Mouse (Mus musculus) thymus, adult 2 months (tissue): ENCODE measurements around the gene Vwce. TPM values are rescaled to one million over a fixed set of nuclear protein-coding genes. Genes with fewer than 3 reads are reported as not detected.
A peak's percentile ranks its signal among the peaks of the same experiment; 100 is the strongest.

Experiments used
- DNase-seq: peaks from one replicate; pipeline ENCODE4 v3.0.0; 2021
- H3K27ac ChIP-seq: fragments of 200-500 bp; 2 replicates; pipeline ENCODE4 v1.5.1; 2012; ENCODE audit warnings: low read length, control low read depth; ENCODE audit not compliant: control insufficient read depth, insufficient read depth
- H3K27me3 ChIP-seq: fragments of 200-500 bp; 2 replicates; pipeline ENCODE4 v1.6.1; 2012; ENCODE audit warnings: mild to moderate bottlenecking, low read length, moderate library complexity, mixed read lengths; ENCODE audit not compliant: control insufficient read depth, insufficient read depth
- H3K36me3 ChIP-seq: fragments of 200-500 bp; 2 replicates; pipeline ENCODE4 v1.6.1; 2012; ENCODE audit warnings: mild to moderate bottlenecking, low read length, moderate library complexity; ENCODE audit not compliant: control insufficient read depth, insufficient read depth
- H3K4me1 ChIP-seq: fragments of 200-500 bp; replicated peaks from 2 replicates; pipeline ENCODE4 v1.6.1; 2012; ENCODE audit warnings: low read length; ENCODE audit not compliant: control insufficient read depth, insufficient read depth
- H3K4me3 ChIP-seq: fragments of 200-500 bp; 2 replicates; pipeline ENCODE4 v1.5.1; 2012; ENCODE audit warnings: mild to moderate bottlenecking, low read length, control low read depth, moderate library complexity; ENCODE audit not compliant: control insufficient read depth, insufficient read depth
- CTCF ChIP-seq: fragments of 200-500 bp; IDR thresholded peaks from 2 replicates; pipeline ENCODE4 v1.5.1; 2012; ENCODE audit warnings: mild to moderate bottlenecking, control low read depth, low read length, moderate library complexity, borderline replicate concordance; ENCODE audit not compliant: control insufficient read depth, poor library complexity, insufficient read depth; ENCODE audit errors: extremely low read depth
- POLR2A ChIP-seq: fragments of 200-500 bp; IDR thresholded peaks from 2 replicates; pipeline ENCODE4 v1.6.1; 2012; ENCODE audit warnings: mild to moderate bottlenecking, low read length, control low read depth, moderate library complexity; ENCODE audit not compliant: control insufficient read depth, poor library complexity, insufficient read depth; ENCODE audit errors: extremely low read depth
- WGBS: fragments of 180-500 bp; shearing (Covaris S2); methylation state at CpG from one replicate; pipeline ENCODE4 v1.1.7; 2018; 5-methylcytosine and 5-hydroxymethylcytosine counted together
- polyA plus RNA-seq: library from polyadenylated mRNA; depleted of rRNA; stranded (reverse); fragments of >200 nt; gene quantifications from 2 replicates; pipeline ENCODE4 v1.2.3, GENCODE M21; 2012

The Vwce gene
- polyA plus RNA-seq, 1 experiment = 3.1 TPM

DNA sequence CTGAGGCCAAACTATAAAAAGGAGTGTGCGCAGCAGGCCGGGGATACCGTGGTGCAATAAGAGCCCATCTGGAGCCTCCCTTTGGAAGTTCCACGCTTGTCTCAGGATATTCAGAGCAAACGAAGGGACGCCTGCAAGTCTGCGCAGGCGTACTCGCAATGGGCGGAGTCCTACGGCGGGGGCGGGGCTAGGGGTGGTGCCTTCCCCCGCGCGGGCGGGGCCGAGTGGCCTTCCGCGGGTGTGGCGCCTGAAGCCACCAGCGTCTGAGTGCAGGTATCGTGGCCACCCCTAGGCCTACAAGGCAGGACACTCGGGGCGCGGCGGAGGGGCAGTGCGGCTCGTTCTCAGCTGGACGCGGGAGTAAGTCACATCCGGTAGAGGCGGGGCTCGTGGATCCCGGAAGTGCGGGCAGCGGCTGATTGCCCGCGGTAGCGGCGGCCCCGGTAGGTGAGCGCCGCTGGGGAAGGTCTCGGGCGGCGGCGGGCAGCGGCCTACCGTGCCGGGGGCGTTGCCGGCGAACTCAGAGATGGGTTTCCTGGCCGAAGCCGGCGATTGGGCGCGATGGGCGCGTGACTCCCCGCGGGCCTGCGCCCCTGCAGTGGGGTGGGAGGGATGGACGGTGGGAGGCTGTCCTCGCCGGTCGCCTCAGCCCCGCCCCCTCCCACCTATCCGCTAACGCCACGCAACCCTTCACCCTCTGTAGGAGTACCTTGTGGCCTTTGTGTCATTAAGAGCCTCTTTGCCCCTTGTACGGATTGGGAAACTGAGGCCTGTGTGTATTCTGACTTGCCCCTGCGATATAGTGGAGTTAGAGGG lies 54.7 kb downstream of the Vwce start, which contains the start of gene Vps37c:
Vps37c (plus strand) TSS at position 199 of the 816 bp plus-strand sequence.
- peak; percentile 91 for DNase-seq
- TF ChIP-seq POLR2A (peak; percentile 75), CTCF (peak; percentile 58; the same call in 1 of the 2 replicates)
- peaks cover 12% of the 10 kb centered on the region for H3K4me1 ChIP-seq
- under 1% methylated on average over 74 of the region's 74 CpGs for WGBS
- peak within 1 kb of the TSS; percentile 26; the same call in 1 of the 2 replicates for H3K27ac ChIP-seq
- H3K27me3 ChIP-seq = no peaks in the 10 kb centered on the region
- H3K4me3 ChIP-seq = peak within 1 kb of the TSS; percentile 74
- no peaks in the 10 kb centered on the region for H3K36me3 ChIP-seq

DNA sequence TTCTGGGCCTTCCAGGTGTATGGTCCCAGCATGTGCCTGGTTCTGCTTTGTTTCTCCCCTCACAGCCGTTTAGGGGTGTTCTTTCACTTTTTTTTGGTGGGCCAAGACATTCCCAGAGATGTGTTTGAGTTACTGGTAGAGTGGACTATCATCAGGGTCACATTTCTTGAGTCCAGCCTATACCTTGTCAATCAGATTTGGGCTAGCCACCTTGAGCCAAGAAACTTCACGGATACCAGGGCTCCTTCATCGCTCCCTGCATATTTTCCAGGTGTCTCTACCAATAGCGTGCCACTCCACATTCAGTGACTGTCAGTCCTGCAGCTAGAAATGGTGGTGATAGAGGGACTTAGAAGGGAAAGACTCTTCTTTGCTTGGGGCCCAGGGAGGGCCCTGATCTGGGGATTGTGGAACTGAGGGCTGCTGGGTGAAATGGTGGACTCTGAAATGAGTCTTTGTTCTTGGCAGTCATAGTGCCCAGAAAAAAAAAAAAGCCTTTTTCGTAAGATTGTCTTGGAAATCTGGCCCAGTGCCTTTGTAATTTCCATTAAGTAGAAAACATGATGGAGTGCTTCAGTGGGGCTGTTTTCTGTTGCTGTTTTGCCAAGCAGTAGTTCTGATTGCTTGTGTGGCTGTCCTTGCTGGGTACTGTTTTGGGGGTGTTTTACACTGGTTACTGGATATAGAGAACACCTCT lies 55.6 kb downstream of the Vwce start:
- TF ChIP-seq POLR2A = no peak
- no peak for TF ChIP-seq CTCF
- WGBS = 57% methylated on average over 5 of the region's 5 CpGs
- Histone ChIP-seq H3K36me3 (no peaks in the 10 kb centered on the region), H3K27me3 (no peaks in the 10 kb centered on the region), H3K4me3 (peak overlapping the region; percentile 74), H3K4me1 (peaks cover 15% of the 10 kb centered on the region), H3K27ac (peak overlapping the region; percentile 26; the same call in 1 of the 2 replicates)
- DNase-seq = no peak

DNA sequence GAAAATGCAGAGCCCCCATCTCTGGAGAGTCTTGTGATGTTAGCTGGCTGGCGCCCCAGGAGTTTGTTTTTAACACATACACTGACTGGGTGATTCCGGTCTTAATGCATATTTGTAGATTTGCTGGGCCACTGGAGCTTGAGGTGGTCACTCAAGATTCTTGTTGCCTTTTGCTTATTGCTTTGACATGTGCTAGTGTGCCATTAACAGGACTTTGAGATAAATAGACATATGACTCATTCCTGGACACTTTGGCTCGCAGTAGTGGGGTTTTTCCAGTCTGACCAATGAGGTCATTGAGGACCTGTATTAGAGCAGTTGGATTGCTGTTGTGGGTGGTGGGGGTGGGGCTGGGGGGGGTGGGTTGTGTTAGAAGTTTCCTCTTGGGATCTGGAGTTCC lies 56.3 kb downstream of the Vwce start:
- Histone ChIP-seq H3K27me3 (no peaks in the 10 kb centered on the region), H3K27ac (no peak overlapping the region), H3K4me1 (peaks cover 17% of the 10 kb centered on the region), H3K36me3 (no peaks in the 10 kb centered on the region), H3K4me3 (no peak overlapping the region)
- TF ChIP-seq CTCF = no peak
- no peak for TF ChIP-seq POLR2A
- no peak for DNase-seq
- WGBS = 87% methylated on average over 3 of the region's 3 CpGs

DNA sequence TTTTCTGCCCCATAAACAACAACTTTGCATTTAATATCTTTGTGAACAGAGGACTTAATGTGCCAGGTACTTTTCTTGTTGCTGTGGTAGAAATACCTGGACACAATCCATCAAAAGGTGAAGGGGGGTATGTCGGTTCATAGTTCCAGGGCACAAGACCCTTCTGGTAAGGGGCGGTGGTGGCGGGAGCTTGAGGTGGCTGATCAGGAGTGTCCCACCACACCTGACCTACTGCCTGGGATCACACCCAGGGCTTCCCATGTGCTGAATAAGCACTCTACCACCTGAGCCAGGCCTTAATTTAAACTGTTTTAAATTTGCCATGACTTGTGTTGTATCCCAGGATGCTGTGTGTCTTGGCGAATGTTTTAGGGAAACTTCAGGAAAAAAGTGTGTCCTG lies 57.1 kb downstream of the Vwce start:
- Histone ChIP-seq H3K27ac (no peak overlapping the region), H3K36me3 (no peaks in the 10 kb centered on the region), H3K27me3 (no peaks in the 10 kb centered on the region), H3K4me3 (no peak overlapping the region), H3K4me1 (peaks cover 17% of the 10 kb centered on the region)
- WGBS = 93% methylated on average over 4 of the region's 4 CpGs
- no peak for TF ChIP-seq POLR2A
- DNase-seq = no peak

DNA sequence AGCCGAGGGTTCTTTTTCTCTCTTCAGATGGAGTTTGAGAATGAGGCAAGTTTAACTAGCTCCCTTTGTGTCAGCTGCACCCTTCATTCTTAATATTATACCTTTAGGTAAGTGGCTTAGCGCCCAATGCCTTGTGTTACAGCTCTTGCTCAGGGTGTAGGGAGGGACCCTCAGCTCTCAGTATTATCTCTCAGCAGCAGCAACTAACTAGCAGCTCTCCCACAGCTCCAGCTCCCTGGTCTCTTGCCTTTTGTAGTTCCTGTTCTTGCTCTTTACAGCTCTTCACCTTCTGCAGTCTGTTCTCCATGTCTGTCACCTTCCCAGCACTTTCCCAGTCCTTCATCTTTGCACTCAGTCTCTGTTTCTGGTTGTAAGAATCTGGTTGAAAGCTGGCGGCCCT lies 57.6 kb downstream of the Vwce start:
- no peak for DNase-seq
- Histone ChIP-seq H3K27ac (no peak overlapping the region), H3K4me1 (peaks cover 17% of the 10 kb centered on the region), H3K4me3 (no peak overlapping the region), H3K27me3 (no peaks in the 10 kb centered on the region), H3K36me3 (no peaks in the 10 kb centered on the region)
- TF ChIP-seq POLR2A = no peak
- no peak for TF ChIP-seq CTCF
- WGBS = 74% methylated on average over 3 of the region's 3 CpGs

DNA sequence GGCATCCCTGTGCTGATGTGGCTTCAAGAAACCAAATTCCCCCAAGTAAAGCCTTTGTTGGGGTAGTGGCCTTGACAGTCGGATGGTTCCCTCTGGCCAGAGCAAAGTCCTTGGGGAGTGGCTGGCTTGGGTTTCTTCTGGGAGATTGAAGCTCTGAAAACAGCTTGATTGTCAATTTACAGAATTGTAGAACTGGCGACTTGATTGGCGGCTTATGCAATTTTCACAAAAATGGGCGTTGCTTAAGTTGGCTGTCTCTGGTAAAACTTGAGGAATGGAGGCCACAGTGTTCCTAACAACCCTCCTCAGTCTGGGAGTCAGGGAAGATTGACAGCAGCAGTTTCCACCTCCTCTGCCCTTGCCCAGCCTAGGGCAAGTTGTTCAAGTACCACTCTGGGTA lies 58.3 kb downstream of the Vwce start:
- Histone ChIP-seq H3K4me1 (peaks cover 17% of the 10 kb centered on the region), H3K36me3 (no peaks in the 10 kb centered on the region), H3K27ac (no peak overlapping the region), H3K27me3 (no peaks in the 10 kb centered on the region), H3K4me3 (no peak overlapping the region)
- TF ChIP-seq POLR2A (no peak), CTCF (no peak)
- 95% methylated on average over 4 of the region's 4 CpGs for WGBS
- no peak for DNase-seq
